Mouse (Mus musculus): Measurements from ENCODE around the gene Gpr162.

Gene Gpr162

DNA sequence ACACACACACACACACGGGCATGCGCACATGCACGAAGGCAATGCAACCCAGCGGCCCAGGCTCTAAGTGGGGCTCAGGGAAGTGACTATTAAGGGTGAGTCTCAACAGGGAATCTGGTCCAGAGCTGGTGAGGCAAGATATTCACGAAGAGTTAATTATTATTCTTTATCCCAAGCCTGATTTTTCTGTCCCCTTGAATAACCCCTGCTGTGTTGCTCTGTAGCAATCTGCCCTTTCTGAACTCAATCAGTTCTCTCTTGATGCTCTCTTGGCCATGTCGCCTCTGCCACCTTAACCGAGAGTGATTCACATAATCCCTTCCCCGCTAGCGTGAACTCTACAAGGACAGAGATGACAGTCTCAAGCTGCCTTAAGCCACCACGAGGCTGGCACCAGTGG lies 19.6 kb upstream of the Gpr162 start:
- in situ Hi-C loops (cut with MboI, MseI), result no loop called here

DNA sequence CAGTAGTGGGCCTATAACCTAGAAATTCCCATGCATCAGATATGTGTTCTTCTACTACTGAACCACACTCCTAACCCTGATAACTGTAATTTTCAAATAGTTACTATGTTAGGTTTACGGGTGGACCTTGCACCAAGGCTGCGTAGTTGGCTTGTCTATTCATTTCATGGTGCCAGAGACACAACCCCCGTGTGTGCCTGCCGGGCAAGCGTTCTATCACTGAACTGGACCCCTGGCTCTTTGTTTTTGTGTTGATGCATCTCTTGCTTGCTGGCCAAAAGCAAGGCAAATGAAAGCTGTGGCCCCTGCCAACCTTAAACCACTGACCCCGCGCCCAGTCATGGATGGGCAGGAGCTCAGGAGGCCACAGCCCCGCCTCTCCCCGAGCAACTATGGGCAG lies 18.0 kb upstream of the Gpr162 start:
- in situ Hi-C loops (cut with MboI, MseI), result no loop called here

DNA sequence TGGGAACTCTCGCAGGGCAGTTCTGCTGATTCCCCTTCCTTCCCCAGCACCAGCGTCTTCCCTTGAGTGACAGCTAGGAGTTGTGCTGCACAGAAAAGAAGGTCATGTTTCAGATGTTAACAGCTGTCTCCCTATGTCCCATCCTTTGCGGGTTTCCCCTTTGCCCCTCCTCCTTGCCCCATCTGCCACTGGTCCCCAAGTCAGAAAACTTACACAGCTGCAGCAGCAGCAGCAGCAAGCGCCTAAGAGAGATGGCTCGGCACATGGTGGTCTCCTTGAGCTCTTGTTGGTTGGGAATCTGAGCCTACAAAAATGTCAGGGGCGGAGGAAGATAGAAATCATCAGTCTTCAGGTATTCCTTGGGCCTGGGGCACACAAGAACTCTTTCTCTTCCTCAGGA lies 15.6 kb upstream of the Gpr162 start:
- in situ Hi-C loops (cut with MboI, MseI), result no loop called here

DNA sequence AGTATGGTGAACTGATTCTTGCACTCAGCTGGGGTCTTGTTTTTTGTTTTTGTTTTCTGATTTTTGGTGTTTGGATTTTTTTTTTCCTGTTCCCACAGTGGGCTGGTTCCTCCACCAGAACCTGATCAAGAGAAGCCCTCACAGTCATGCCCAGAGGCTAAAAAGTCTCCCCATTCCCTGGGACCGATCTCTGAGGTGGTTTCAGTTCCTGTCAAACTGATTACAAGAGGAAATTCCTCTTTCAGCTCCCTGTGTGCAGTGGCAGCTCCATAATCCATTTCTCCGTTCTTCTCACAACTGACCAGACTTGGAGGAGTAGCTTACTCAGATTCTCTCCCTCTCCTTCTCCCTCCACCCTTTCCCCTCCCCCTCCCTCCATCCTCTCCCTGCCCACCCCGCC lies 10.6 kb upstream of the Gpr162 start:
- in situ Hi-C loops (cut with MboI, MseI), result no loop called here

DNA sequence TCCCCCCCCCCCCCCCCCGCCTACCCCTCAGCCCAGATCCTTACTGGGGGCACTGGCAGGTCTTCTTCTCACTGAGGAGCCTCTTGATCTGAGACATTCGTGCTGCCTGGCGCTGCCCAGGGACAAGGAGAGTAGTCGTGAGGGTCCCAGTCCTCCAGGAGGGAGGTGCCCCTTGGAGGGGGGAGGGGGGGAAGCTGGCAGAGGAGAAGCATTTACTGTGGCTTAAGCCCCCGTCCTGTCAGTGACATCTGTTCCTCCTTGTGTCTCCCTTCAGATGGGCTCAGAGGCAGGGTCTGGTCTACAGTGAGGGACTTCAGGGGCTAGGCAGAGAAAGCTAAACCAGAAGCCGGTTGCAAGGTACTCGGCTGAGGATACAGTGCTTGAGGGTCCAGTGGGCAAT lies 2.8 kb upstream of the Gpr162 start:
- in situ Hi-C loops (cut with MboI, MseI), result no loop called here

DNA sequence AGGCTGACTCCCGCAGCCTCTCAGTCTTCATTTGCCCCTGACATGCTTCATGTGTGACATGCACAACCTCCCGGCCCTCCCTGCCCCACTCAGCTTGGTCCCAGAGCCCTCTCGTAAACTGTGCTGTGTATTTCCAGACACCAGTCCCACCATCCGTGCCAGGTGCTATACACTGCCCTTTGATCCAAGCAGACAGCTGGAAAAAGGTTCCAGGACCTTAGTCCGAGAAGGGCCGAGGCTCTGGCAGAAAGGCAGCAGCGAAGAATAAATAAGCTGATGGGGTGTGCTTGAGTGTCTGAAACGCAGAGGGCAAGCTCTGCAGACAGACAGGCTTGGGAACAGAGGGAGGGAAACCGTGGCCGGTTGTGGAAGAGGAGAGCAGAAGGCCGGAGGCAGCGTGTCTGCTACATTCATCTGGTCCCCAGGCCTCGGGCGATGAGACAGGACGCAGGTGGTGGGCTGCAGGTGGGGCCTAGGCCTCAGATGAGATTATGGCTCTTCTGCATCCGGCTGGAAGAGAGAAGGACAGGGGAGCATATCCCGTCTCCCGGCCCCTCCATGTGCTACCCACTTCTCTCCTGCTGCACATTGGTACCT lies 2.1 kb upstream of the Gpr162 start:
- in situ Hi-C loops (cut with MboI, MseI), result no loop called here

DNA sequence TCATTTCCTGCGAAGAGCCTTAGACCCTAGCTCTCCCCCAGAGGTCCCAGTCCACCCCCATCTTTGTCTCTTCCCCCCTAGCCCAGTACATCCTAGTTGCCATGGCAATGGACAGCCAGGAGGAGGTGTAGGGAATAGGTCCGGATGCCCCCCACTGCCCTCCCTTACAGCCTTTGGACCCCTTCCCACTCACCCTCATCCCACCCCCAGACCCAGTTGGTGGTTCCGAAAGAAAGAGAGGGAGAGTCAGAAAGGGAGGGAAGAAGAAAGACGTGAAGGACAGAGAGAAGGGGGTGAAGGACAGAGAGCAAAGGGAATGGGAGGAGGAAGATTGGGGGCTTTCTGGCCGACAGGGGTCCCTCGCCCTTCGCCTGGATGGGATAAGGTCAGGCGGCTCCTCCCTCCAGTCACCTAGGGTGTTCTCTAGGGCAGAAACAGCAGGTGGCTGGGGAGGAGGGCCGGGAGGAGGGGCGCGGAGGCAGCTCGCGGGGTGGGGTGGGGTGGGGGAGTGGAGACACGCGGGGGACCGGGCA lies 592 bp downstream of the Gpr162 start:
- in situ Hi-C loops (cut with MboI, MseI), result no loop called here

DNA sequence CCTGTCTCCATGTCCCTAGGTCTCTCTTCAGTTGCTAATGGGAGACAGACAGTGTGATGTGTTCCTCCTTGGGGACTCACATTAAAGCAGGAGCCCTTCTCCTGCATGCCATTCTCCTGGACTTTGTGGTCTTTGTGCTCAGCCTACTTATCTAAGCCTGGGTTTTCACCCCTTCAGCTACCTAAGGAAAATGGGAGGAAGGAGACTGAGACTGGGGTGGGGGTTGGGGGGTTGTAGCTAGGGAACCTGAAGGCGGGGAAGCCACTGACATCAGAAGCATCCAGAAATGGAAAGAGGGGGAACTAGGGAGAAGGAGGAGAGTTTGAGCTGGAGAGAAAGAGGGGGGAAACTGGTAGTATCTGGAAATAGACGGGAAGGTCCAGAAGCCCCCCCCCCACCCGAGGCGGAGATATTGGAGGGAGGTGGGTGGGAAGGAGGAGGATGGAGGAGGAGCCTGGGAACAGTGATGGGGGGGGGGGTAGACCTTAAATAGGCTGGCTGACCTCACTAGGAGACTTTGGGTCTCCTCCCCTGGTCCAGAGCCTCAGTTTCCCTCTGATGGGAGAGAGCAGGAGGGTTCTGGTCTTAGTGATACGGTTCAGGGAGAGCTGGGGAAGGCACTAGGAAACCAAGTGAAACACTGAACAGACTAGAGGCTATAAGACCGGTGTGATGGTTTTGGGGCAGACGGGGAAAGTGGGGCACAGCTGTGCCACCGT lies 1.2 kb downstream of the Gpr162 start:
- in situ Hi-C loops (cut with MboI, MseI), result no loop called here

DNA sequence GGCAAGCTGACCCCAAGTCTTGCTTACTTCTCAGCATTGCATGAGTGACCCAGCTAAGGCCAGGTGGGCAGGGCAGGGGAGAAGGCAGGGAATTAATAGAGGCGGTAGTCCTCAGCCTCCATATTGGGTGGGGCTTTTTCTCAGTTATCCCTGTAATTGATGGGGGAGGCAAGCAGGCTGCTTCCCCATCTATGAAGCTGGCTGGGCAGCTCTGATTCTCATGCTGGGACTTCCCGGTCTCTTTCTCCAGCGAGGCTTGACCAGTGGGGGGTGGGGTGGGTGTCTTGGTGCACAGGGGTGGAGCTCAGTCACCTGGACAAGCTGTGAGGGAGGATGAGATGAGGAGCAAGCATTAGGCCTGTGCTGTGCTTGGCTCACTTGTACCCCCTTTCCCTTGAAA lies 2.0 kb downstream of the Gpr162 start:
- in situ Hi-C loops (cut with MboI, MseI), result no loop called here

DNA sequence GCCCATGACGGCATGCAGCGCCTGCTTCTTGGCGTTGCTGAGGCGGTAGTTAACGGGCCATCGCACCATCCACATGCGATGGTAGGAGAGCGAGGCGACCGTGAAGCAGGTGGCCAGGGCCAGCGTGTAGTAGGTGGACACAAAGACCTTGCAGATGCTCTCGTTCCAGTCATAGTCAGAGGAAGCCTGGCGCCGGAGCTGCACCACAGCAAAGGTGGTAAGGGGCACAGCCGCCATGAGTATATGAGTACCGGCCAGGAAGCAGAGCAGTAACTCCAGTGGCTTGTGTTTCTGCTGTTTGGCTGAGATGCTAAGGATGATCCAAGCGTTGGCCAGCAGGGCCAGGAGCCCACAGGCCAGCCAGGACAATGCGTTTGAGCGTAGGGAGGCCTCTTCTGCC lies 2.5 kb downstream of the Gpr162 start:
- in situ Hi-C loops (cut with MboI, MseI), result no loop called here

DNA sequence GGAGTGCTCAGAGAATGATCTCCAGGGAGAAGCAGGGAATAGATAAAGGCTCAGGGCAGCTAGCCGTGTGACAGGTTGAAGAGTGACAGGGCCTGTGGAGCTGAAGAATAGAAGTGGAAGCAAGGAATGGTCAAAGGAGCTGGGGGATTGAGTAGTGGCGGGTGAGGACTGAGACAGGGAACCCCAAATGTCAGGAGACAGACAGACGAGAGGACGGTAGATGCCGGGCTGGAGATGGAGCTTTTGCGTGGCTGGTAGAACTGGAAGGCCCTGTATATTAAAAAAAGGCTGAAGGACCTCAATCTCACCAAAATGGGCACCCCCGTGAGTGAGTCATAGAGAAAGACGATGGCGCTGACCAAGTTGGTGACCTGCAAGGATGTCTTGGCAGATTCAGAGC lies 3.3 kb downstream of the Gpr162 start:
- in situ Hi-C loops (cut with MboI, MseI), result no loop called here

DNA sequence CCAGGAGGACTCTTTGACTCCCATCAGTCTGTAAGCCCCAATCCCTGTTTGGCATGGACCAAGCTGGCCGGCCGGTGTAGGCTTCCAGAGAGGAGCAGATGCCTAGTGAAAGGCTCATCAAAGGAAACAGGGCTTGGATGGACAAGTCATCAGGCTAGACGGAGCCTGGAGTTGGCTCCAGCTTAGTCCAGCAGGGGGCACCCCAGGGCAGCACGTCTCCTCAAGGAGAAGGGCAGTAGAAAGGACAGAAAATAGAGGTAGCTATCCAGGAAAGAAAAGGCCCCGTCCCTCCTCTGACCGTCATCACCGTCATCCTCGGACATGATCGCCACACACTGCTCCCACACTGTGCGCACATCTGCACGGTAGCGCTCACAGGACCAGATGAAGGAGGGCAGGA lies 4.1 kb downstream of the Gpr162 start:
- in situ Hi-C loops (cut with MboI, MseI), result no loop called here

DNA sequence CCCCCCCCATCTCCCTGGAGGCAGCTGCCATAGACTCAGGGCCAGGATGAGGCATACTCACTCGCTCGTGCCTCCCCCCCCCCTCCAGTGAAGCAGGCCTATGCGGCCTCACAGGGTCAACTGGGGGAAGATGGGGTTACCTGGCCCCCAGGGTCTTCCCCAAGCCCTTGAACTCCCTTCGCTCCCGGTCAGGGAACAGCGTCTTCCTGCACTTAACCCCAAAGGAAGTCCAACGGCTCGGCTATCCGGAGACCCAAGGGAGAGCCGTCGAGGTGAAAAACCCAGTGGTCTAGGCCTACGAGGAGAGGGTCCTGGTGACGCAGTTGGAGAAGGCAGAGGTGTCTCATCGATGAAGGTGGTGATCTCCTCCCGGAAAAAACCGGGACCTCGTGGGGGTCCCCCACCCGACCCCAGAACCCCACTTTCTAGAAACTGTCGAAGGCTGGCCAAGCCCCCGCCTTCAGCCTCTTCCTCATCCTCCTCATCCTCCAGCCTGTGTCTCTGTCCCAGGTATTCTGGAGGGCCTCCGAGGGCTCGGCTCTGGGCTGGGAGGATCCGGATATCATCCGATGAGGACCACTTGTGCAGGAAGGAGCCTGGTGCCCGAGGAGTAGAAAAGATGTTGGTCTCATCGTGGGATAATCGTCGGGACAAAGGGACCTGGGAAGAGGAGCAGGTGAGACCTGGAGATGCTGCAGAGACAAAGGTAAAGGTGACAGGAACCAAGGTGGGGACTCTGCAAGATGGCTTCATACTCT lies 5.0 kb downstream of the Gpr162 start:
- in situ Hi-C loops (cut with MboI, MseI), result no loop called here

DNA sequence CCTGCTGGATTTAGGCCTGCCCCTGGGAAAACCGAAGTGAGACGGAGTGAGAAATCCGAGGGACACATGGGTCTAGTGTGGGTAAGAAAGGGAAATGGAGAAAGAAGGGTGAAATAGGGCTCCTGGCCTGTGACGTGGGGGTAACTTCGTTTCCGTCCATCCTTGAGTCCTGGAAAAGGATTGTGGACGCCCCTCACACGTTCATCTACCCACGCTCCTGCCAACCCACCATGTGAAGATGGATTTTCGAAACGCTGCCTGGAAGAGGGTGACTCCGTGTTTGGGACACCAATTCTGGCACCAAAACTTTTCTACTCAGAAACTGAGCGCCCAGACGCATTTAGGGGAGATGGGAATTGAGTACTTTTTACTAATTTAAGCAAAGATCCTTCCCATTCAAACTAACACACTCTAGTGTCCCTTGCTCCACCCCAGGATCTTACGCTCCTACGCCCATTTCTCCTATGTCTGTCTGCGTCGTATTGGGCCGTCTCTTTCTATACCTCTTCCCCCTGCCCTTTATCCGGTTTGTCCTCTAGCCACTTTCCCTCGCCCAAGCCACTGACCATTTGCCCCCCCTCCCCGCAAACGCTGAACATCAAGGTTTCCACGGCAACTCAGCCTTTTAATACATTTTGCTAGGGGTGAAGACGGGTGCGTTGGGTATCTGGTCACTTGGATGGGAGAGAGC lies 5.8 kb downstream of the Gpr162 start:
- in situ Hi-C loops (cut with MboI, MseI), result no loop called here

DNA sequence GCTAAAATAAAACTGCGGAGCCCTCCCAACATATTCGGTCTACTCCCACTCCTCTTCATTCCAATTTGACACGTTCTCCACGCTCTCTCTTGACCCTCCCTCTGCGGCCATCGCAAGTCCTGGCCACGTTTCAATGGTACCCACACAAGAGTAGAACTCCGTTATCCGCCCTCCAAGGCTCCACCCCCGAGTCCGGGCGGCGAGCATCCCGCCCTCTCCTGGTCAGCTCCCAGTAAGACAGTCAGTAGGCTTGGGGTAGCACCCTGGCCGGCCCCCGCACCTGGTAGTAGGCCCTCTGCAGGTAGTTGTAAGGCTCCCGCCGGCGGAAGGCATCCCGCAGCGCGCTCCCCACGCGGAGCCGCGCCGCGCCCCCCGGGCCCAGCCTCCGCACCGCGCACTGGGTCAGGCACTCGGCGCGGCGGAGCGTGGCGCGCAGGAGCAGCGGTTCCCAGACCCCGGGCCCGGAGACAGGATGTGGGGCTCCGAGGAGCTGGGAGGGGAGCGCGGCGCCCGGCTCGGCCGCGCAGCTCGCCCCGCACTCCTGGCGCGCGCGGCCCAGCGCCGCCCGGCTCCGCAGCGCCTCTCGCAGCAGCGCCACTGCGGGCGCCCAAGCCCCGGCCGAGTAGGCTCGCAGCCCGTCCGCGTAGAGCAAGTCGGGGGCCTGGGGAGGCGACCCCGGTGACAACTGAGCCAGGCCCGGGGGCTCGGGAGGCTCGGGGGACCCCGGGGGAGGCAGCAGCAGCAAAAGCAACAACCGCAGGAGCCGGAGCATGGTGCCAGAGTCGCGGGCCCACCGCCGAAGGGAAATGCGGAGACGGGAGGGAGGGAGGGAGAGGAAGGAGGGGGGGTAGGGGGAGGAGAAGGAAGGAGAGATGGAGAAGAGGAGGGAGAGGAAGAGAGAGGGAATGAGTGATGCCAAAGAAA lies 6.6 kb downstream of the Gpr162 start, which contains the start of gene P3h3:
Gene P3h3 (minus strand): TSS at position 837 of the 924 bp plus-strand sequence.
- in situ Hi-C loops (cut with MboI, MseI), result no loop called here

DNA sequence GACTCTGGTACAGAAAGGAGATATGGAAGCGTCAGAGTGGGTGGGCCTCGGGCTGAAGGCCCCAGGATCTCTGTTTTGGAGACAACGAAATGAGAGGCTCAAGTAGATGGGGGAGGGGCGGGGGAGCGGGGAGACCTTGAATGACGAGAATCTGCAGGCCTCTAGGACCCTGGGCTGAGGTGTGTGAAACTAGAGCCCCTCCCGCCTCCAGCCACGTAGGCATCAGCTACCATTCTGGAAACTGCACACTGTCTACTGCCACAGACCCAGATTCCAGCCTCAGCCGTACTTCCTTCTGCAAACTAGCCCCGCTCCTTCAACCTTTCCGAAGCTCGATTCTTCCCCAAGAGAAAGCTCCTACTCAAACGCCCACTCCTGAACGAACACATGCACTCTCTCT lies 7.5 kb downstream of the Gpr162 start:
- in situ Hi-C loops (cut with MboI, MseI), result no loop called here

DNA sequence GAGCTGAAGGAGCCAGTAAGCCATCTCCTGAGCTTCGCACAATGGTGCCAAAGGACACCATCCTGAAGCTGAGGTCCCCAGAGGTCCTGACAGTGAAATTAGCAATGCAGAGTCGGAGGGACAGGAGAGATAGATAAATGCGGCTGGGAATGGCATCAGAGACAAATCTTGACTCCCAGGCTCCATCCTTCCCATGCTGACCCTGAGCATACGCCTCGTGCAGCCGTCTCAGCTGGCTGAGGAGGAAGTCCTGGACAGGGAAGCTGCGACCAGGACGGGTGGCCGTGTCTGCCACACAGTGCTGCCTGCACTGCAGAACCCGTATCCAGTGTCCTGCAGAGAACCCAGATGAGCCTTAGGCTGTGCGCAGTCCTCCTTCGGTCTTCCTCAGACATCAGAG lies 9.1 kb downstream of the Gpr162 start:
- in situ Hi-C loops (cut with MboI, MseI), result no loop called here

DNA sequence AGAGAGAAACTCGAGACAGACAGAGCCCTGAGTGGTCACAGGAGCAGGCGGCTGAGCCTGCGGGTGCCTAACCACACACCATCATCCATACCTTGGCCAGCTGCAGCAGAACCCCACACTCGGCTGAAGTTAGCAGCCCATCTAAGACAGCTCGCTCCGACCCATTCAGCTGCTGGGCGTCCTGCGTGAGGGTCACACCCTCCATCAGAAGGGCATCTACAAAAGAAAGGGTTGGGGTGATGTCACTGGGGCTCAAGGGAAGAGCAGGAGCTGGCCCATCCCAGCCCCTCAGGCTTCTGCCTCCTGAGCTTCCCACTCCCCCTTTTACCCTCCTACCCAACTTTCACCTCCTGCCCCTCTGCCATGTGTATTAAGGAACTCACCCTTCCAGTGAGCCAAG lies 13.2 kb downstream of the Gpr162 start:
- in situ Hi-C loops (cut with MboI, MseI), result no loop called here

DNA sequence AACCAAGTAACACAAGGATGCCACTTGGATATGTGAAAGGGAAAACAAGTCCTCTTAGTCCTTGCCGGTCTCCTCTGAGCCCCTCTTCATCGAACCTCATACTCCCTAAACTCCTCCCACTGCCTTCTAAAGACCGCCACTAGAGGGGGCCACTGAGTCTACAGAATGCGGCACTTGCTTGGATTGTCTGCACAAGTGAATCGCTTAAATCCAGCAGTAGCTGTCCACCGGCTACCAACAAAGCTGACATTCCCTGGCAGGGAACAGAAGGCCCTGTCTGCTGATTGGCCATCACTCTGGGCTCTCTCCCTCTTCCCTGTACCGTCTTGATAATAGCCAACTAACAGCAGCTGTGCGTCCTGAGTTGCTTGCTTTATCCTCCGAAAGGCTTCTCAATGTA lies 16.5 kb downstream of the Gpr162 start:
- in situ Hi-C loops (cut with MboI, MseI), result no loop called here

DNA sequence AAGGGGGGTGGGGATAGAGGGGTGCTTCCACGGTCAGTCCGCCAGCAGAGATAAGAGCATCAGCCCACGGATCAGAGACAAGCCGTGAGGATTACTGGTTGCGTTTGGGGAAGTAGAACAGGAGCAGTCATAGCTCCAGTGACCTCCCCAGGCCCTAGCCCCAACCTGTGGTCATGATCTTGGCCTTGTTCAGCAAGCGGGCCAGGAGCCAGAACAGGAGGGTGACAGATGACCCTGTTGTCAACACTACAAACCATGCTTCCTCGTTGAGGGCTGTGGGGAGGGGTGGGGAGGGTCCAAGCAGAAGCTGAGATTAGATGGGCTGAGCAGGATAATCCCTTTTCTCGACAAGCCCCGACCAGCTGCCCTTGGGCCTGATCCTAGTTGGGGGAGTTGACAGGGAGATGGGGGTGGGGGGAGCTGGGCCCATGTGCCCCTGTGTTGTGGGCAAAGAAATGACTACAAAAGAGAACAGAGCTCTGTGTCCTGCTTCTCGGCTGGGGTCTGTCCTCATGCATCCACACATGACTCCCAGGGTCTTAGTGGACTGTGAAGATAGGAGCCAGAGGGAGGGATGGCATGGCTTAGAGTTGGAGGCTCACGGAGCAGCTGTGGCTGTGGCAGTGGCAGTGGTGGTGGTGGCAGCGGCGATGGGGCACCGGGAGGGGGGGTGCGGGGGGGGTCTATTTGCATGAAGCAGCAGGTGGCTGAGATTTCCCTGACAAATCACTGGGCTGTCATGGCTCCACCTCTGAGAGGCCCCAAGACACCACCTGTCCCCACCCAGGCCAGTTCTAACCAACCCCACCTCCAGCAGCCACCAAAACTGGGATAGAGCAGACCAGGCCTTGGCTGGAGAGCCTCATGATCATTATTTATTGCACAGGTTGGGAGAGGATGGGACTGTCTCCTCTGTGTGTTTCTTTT lies 23.3 kb downstream of the Gpr162 start, which contains the start of gene Gnb3:
Gene Gnb3 (minus strand): TSS at position 35 of the 927 bp plus-strand sequence.
- in situ Hi-C loops (cut with MboI, MseI), result no loop called here

All from regulatory T cell (primary cell).